Mouse (Mus musculus): ENCODE results near the gene Osbpl8. TPM values are rescaled to one million over a fixed set of nuclear protein-coding genes. Genes with fewer than 3 reads are reported as not detected.

Gene Osbpl8
- polyA plus RNA-seq, 1 experiment from 2014 or later: 16.1 TPM

- Histone ChIP-seq H3K9ac (no peak overlapping the region), H3K4me1 (replicated peaks) (peaks cover 4% of the 10 kb centered on the region), H3K27me3 (no peaks in the 10 kb centered on the region), H3K4me3 (no peak overlapping the region), H3K27ac (replicated peaks) (no peak overlapping the region), H3K4me2 (no peak overlapping the region), H3K9me3 (no peaks in the 10 kb centered on the region), H3K36me3 (no peaks in the 10 kb centered on the region)
- ATAC-seq (ENCODE audit: low FRiP score, low read depth): no peak
- 96% methylated on average over 15 of the region's 15 CpGs for WGBS
These were observed 6.8 kb downstream of the Osbpl8 start for GRCm38 (mm10) chr10:111171246-111171934.

DNA sequence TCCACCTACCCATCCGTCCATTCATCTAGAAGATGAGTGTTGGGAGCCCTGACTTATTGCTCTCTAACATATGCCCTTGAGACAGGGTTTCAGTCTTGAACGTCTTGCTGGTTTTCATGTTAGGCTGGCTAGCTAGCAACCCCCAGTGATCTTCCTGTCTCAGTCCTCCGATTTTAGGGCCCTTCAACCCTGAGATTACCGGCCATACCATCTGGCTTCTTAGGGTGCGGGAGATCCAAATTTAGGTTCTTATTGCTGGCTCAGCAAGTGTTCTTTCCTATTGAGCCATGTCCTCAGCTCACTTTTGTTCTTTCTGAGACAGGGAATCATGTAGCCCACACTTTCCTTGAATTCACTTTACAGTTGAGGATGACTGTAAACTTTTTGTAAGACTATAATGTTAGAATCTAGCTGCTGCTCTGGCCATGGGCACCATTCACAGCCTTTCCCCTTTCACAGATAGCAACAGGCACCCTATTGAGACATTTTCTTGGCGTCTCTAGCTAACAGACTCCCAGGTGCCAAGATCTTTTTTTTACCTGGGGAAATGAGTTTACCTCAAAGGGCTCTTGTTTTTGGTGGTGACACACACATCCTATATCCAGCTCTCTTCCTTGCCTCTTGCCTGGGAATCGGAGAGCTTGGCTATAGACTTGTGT is 9.2 kb downstream of the Osbpl8 start:
- no peaks in the 10 kb centered on the region for H3K9me3 ChIP-seq
- 82% methylated on average over 7 of the region's 7 CpGs for WGBS
- no peak for ATAC-seq (ENCODE audit: low FRiP score, low read depth)
- no peaks in the 10 kb centered on the region for H3K27me3 ChIP-seq
- H3K27ac ChIP-seq (replicated peaks): no peak overlapping the region
- H3K4me3 ChIP-seq: no peak overlapping the region
- no peak overlapping the region for H3K4me2 ChIP-seq
- no peak overlapping the region for H3K9ac ChIP-seq
- H3K4me1 ChIP-seq (replicated peaks): no peaks in the 10 kb centered on the region
- H3K36me3 ChIP-seq: no peaks in the 10 kb centered on the region

DNA sequence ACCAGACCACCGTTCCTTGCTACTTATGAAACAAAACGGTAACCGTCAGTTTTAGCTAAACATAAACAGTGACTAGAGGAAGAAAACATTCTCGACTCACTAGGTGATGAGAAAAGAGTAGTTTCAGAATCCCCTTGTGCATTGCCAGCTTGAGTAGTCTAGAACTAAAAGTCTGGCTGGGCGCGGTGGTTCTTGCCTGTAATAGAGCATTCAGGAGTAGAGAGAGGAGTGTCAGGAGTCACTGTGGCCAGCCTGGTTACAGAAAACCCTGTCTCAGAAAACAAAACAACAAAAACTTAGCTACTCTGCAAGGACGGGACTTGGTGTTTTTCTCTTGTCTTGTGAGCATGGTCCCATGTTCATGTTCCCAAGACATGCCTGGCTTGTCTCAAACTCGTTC is 12.8 kb downstream of the Osbpl8 start:
- no peaks in the 10 kb centered on the region for H3K27me3 ChIP-seq
- no peak overlapping the region for H3K4me2 ChIP-seq
- H3K36me3 ChIP-seq: no peaks in the 10 kb centered on the region
- no peaks in the 10 kb centered on the region for H3K9me3 ChIP-seq
- WGBS: 79% methylated on average over 8 of the region's 8 CpGs
- ATAC-seq (ENCODE audit: low FRiP score, low read depth): no peak
- no peaks in the 10 kb centered on the region for H3K4me1 ChIP-seq (replicated peaks)
- no peak overlapping the region for H3K4me3 ChIP-seq
- H3K27ac ChIP-seq (replicated peaks): no peak overlapping the region
- H3K9ac ChIP-seq: no peak overlapping the region

- Histone ChIP-seq H3K4me1 (replicated peaks) (no peaks in the 10 kb centered on the region), H3K9me3 (no peaks in the 10 kb centered on the region), H3K27me3 (no peaks in the 10 kb centered on the region), H3K4me3 (no peak overlapping the region), H3K9ac (no peak overlapping the region), H3K27ac (replicated peaks) (no peak overlapping the region), H3K36me3 (no peaks in the 10 kb centered on the region), H3K4me2 (no peak overlapping the region)
- ATAC-seq (ENCODE audit: low FRiP score, low read depth): no peak
- WGBS: 92% methylated on average over 7 of the region's 7 CpGs
These were observed 13.5 kb downstream of the Osbpl8 start for GRCm38 (mm10) chr10:111178024-111178423.

GRCm38 (mm10) chr10:111180633-111181032 is 16.1 kb downstream of the Osbpl8 start:
- H3K36me3 ChIP-seq: no peaks in the 10 kb centered on the region
- WGBS: 40% methylated on average over 3 of the region's 3 CpGs
- ATAC-seq (ENCODE audit: low FRiP score, low read depth): no peak

GRCm38 (mm10) chr10:111183634-111184270 is 19.2 kb downstream of the Osbpl8 start:
- no peak overlapping the region for H3K9ac ChIP-seq
- no peaks in the 10 kb centered on the region for H3K9me3 ChIP-seq
- no peak overlapping the region for H3K4me3 ChIP-seq
- 74% methylated on average over 7 of the region's 7 CpGs for WGBS
- H3K4me2 ChIP-seq: no peak overlapping the region
- H3K27ac ChIP-seq (replicated peaks): no peak overlapping the region
- no peaks in the 10 kb centered on the region for H3K36me3 ChIP-seq
- H3K4me1 ChIP-seq (replicated peaks): 0 out of 2 replicates have a peak, but pooled peaks cover 6% of the 10 kb centered on the region
- H3K27me3 ChIP-seq: no peaks in the 10 kb centered on the region
- ATAC-seq (ENCODE audit: low FRiP score, low read depth): no peak

More at GRCm38 (mm10) chr10:111180633-111181032, 16.1 kb downstream of the Osbpl8 start:
- H3K9ac ChIP-seq: no peak overlapping the region
- no peak overlapping the region for H3K4me3 ChIP-seq
- H3K27me3 ChIP-seq: no peaks in the 10 kb centered on the region
- H3K4me2 ChIP-seq: no peak overlapping the region
- H3K9me3 ChIP-seq: no peaks in the 10 kb centered on the region
- H3K27ac ChIP-seq (replicated peaks): no peak overlapping the region
- H3K4me1 ChIP-seq (replicated peaks): no peaks in the 10 kb centered on the region

- H3K9ac ChIP-seq: no peak overlapping the region
- 94% methylated on average over 1 of the region's 1 CpGs for WGBS
- no peaks in the 10 kb centered on the region for H3K9me3 ChIP-seq
- H3K36me3 ChIP-seq: no peaks in the 10 kb centered on the region
- H3K4me2 ChIP-seq: no peak overlapping the region
- no peak overlapping the region for H3K4me3 ChIP-seq
- no peak overlapping the region for H3K27ac ChIP-seq (replicated peaks)
- H3K4me1 ChIP-seq (replicated peaks): peaks cover 12% of the 10 kb centered on the region; the same call in 1 of the 2 replicates
- H3K27me3 ChIP-seq: no peaks in the 10 kb centered on the region
- no peak for ATAC-seq (ENCODE audit: low FRiP score, low read depth)
These were observed 21.2 kb downstream of the Osbpl8 start for GRCm38 (mm10) chr10:111185574-111186269.

- 74% methylated on average over 4 of the region's 4 CpGs for WGBS
These were observed 24.5 kb downstream of the Osbpl8 start for GRCm38 (mm10) chr10:111189022-111189555.

DNA sequence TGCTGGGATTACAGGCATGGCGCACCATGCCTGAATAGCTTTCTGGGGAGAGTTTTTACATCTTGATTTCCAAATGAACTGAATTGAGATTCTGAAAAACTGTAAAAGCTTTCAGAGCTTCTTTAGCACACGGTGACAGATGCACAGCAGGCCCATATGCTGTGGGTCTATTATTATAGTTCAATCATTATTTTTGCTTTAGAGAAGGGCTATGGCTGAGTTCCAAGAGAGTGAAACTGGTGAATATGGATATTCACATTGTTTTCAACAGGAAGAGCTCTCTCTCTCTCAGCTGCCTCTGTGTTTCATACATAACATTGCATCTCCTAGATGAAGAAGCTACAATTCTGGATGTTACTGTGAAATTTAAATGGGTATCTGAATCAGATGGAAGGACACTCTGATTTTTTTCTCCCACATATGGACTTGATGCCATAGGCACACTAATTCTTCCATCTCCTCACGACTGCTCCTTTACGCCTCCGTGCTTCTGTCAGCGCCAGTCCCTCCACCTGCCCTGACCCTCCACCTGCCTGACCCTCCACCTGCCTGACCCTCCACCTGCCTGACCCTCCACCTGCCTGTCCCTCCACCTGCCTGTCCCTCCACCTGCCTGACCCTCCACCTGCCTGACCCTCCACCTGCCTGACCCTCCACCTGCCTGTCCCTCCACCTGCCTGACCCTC is 25.7 kb downstream of the Osbpl8 start:
- no peak overlapping the region for H3K9ac ChIP-seq
- H3K9me3 ChIP-seq: no peaks in the 10 kb centered on the region
- H3K27ac ChIP-seq (replicated peaks): no peak overlapping the region
- 60% methylated on average over 6 of the region's 6 CpGs for whole genome bisulfite sequencing
- peaks cover 18% of the 10 kb centered on the region; the same call in 1 of the 2 replicates for H3K4me1 ChIP-seq (replicated peaks)
- no peaks in the 10 kb centered on the region for H3K36me3 ChIP-seq
- no peak overlapping the region for H3K4me3 ChIP-seq
- no peaks in the 10 kb centered on the region for H3K27me3 ChIP-seq
- ATAC-seq (ENCODE audit: low FRiP score, low read depth): peak; percentile 42; the same call in 1 of the 2 replicates
- no peak overlapping the region for H3K4me2 ChIP-seq

More at GRCm38 (mm10) chr10:111189022-111189555, 24.5 kb downstream of the Osbpl8 start:
- Histone ChIP-seq H3K27ac (replicated peaks) (no peak overlapping the region), H3K4me2 (no peak overlapping the region), H3K36me3 (no peaks in the 10 kb centered on the region), H3K4me1 (replicated peaks) (peaks cover 18% of the 10 kb centered on the region; the same call in 1 of the 2 replicates), H3K27me3 (no peaks in the 10 kb centered on the region), H3K9ac (no peak overlapping the region), H3K9me3 (no peaks in the 10 kb centered on the region), H3K4me3 (no peak overlapping the region)
- ATAC-seq (ENCODE audit: low FRiP score, low read depth): no peak

- Histone ChIP-seq H3K9ac (no peak overlapping the region), H3K27ac (replicated peaks) (no peak overlapping the region), H3K9me3 (no peaks in the 10 kb centered on the region), H3K27me3 (no peaks in the 10 kb centered on the region), H3K4me1 (replicated peaks) (peaks cover 11% of the 10 kb centered on the region; the same call in 1 of the 2 replicates), H3K4me2 (no peak overlapping the region), H3K36me3 (no peaks in the 10 kb centered on the region), H3K4me3 (no peak overlapping the region)
- WGBS: 75% methylated on average over 4 of the region's 4 CpGs
- no peak for ATAC-seq (ENCODE audit: low FRiP score, low read depth)
These were observed 29.0 kb downstream of the Osbpl8 start for GRCm38 (mm10) chr10:111193536-111193935.

- Histone ChIP-seq H3K9me3 (no peaks in the 10 kb centered on the region), H3K36me3 (no peaks in the 10 kb centered on the region), H3K4me1 (replicated peaks) (peaks cover 11% of the 10 kb centered on the region; the same call in 1 of the 2 replicates), H3K9ac (no peak overlapping the region), H3K4me2 (no peak overlapping the region), H3K27me3 (no peaks in the 10 kb centered on the region), H3K27ac (replicated peaks) (no peak overlapping the region), H3K4me3 (no peak overlapping the region)
- peak; percentile 36; the same call in 1 of the 2 replicates for ATAC-seq (ENCODE audit: low FRiP score, low read depth)
- 85% methylated on average over 2 of the region's 2 CpGs for WGBS
These were observed 31.6 kb downstream of the Osbpl8 start for GRCm38 (mm10) chr10:111196191-111196590.
